Mouse (Mus musculus): Measurements from ENCODE around the gene Socs3. TPM values are rescaled to one million over a fixed set of nuclear protein-coding genes. Genes with fewer than 3 reads are reported as not detected.

The Socs3 gene
- total RNA-seq (2015) (0.76 and 0.96 TPM in 2 replicates), total RNA-seq (2017) (0.79 and 1.1 TPM in 2 replicates)

DNA sequence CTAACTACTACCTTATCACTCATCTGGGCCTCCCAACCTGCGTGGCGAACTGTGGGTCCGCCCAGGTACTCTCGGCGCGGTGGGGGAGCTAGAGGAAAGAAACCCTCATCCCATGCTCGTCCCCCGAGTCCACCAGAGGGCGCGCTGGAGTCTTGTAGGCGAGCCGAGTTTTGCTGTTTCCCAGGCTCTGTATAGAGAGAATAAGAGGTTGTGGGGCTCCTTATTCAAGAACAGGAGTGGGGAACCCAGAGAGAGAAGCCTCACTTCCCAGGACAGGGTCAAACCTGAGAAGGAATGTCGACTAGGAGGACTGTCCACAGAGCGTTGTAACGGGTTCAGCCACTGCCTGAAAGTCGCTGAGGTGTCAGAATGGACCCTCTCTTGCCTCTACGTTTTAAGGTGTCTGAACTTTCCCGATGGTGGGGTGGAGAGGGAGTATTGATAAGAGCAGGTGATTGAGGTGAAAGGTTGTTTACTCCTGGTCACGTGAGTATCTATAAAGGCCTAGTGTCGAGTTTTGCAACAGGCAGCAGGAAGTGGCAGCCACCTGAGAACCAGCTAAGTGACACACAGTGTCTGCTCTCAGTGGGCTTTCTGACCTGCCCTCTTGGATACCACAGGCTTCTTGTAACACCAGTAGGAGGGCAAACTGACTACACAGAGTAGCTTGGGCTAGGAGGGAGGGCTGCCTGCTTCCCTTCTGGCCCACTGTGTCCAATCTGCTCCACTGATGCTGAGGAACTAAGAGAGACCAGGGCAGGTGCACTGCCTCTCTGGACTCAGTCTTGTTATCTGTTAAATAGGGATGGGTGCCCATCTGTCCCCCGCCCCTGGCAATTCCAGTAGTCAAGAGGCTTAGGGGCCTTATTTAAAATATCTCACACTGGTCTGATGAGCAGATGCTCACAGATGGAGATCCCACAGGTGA lies at the start of gene Socs3:
Gene Socs3, minus strand, starts transcription at position 103 of the 928 bp plus-strand sequence.
- peak; percentile 63 for ATAC-seq (replicated peaks; ENCODE audit: poor library complexity)

DNA sequence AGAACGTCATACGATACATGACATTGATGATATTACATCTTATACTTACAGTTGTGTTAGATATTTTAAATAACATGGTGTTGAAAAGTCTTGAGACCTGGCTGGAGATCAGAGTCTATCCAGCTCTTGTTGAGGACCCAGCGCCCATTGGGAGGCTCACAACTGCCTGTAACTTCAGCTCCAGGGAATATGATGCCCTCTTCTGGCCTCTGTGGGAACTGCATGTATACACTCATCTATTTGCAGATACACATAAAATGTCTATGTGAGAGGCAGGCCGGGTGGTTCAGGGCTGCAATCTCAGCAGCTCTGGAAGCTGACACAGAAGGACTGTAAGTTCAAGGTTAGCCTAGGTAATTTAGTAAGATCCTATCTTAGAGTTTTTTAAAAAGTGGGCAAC lies 48.5 kb upstream of the Socs3 start:
- no peak for ATAC-seq (replicated peaks; ENCODE audit: poor library complexity)

DNA sequence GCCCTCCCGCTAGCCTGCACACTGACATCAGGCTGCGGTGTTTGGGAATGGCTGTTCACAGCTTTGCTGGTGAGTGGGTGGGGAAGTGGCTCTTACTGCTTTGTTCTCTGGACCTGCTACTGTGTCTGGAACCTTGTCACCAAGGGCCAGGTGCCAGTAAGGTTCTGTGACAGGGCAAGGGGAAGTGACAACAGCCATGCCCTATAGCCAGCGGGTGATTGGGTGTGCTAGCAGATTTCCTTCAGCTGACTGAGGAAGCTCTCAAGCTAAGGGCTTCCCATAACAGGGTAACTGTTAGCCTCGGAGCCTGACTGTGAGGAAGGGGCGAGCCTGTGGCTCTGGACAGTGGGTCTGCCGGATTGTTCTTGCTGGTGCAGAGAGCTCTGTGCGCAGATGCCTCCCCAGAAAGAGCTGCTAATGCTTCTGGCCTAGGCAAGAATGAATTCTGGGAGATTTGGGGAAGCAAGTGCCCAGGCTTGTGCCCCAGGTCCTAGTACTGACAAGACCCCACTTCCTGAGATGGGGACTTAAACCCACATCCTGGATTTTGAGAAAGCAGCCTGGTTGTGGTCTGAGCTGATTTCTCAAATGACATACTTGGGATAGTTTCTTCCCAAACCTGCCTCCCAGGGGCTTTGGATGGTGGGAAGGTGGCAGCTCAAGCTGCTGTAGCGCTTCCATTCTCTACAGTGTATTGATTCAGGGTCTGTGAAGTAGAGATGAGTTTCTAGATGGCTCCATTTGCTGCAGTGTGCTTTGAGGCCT lies 45.7 kb upstream of the Socs3 start:
- peak; percentile 62 for ATAC-seq (replicated peaks; ENCODE audit: poor library complexity)

DNA sequence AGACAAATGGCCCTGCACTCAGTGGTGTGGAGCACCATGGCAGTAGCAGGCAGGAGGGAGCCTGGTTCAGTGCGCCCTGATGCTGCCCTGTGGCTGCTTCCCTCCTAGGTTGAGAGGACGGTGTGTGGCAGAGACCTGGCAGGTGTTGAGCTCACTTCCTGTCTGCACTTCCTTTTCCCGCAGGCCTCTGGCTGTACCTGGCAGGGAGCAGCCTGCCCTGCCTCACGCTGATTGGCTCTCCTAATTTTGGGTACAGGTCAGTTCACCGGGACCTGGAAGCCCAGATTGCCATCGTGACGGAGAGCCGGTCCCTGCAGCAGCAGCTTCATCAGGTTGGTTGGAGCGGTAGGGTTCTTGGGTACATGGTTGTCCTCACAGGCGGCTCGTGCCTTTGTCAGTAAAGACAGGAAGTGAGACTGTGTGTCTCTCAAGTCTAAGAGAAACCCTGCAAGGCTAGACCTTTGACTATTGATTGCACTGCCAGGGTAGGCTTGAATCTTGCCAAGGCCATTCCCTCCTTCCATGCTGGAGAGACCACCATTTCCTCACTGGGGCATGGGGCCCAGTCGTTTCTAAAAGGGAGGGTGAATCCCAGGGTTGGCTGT lies 44.6 kb upstream of the Socs3 start:
- 0 out of 2 replicates have a peak, but pooled peaks have one; percentile 33 for ATAC-seq (replicated peaks; ENCODE audit: poor library complexity)

DNA sequence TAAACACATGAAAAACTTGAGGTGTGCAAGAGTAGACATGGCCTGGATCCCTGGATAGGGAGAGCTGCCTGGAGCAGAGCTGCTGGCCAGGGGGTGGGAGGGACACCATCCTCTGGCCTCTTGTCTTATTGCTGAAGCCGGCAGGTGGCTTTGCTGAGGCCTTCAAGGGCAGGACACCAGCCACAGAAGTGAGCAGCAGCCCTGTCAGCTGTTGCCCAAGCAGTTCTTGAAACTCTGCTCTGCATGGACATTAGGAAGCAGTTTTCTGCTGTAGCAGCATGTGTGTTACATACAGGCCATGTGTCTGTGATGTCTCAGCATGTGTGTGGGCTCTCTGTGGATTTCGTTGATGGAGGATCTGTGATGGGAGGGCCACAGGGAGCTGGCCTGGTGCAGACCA lies 43.5 kb upstream of the Socs3 start:
- no peak for ATAC-seq (replicated peaks; ENCODE audit: poor library complexity)

DNA sequence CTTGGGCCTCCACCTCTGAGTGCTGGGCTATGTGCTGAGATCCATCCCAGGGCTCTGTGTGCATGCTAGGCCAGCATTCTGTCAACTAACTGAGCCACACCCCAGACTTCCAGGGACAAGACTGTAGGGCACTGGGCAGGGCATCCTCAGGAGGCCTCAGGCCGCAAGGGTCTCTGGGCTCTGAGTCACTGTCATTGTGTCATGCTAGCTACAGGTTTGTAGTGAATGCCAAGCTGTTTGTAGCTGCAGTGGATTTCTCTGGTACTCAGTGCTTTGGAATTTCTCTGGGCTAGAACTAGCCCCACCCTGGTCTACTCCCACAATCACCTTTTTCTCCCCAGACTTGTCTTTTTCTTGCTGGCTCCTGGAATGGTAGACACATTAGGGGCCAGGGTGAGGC lies 42.7 kb upstream of the Socs3 start:
- no peak for ATAC-seq (replicated peaks; ENCODE audit: poor library complexity)

DNA sequence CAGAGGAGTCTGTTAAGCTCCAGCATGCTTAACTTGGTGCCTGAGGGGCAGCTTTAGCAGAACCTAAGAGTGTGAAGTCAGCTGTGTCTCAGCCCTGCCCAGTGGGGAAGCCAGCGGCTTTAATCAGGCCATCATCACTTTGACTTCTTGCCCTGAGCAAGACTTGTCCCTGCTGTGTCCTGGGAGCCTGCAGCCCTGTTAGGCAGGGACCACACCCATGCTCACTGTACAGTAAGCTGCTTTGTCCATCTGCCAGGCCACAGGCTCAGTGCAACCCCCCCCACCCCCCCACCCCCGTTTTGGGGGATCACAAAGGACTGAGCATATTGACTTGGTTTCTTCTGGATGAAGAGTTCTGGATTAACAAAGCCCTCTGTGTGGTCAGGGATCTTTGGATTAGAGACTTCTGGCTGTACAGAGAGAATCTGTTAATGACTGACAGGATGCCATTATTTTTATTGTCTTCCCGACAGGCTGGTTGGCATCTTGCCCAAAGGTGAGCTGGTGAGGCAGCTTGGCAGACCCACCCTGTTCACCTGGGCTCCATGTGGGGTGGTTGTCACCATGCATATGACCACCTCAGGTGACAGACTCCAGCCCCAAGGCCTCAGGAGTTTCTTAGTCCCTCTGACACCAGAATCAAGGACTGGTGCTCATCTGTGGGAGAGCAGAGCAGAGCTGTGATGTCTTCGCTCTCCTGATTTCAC lies 40.2 kb upstream of the Socs3 start:
- ATAC-seq (replicated peaks; ENCODE audit: poor library complexity) = no peak

DNA sequence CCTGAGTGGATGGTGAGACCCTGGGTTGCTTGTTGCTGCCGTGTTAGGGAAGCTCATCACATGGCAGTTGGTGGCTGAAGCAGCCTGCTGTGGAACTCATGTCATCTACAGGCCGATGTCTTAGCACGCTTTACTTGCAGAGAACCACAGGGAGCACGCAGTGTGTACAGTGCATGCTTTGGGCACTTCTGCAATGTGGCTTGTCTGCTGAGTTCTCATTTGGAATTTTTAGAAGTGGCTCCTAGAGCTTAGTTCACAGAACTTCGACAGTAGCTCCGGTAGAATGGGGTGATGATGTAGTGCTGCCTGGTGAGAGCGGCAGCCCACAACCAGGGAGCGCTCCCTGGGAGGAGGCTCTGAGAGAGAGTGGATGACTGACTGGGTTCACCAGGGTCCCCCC lies 39.0 kb upstream of the Socs3 start:
- ATAC-seq (replicated peaks; ENCODE audit: poor library complexity) = no peak

DNA sequence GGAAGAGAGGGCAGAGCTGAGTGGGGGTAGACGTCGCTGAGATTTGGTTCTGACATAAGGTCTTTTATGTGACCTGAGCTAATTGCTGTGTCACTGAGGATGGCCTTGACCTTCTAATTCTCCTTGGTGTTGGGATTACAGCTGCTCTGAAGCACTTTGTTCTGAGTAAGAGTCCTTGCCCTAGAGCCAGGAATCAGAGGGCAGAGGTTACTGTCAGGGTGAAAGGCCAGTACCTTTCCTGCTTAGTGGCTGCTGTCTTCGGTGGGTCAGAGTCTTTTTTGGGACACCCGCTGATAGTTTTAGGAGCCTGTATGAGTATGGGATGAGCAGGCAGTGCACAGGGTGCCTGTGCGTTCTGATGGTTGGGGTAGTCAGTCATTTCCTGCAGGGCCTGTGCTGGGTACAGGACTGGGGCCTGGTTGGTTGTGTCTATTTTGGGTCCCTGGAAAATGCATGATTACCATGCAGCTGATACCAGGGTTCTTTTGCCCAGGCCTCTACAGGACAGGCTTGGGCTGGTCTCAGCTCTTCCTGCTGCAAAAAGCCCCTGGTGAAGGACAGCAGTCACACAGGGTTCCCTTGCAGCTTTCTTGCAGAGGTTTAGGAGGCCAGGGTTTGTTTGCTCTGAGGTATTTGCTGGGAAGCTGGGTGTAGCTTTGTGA lies 38.4 kb upstream of the Socs3 start:
- ATAC-seq (replicated peaks; ENCODE audit: poor library complexity) = no peak

DNA sequence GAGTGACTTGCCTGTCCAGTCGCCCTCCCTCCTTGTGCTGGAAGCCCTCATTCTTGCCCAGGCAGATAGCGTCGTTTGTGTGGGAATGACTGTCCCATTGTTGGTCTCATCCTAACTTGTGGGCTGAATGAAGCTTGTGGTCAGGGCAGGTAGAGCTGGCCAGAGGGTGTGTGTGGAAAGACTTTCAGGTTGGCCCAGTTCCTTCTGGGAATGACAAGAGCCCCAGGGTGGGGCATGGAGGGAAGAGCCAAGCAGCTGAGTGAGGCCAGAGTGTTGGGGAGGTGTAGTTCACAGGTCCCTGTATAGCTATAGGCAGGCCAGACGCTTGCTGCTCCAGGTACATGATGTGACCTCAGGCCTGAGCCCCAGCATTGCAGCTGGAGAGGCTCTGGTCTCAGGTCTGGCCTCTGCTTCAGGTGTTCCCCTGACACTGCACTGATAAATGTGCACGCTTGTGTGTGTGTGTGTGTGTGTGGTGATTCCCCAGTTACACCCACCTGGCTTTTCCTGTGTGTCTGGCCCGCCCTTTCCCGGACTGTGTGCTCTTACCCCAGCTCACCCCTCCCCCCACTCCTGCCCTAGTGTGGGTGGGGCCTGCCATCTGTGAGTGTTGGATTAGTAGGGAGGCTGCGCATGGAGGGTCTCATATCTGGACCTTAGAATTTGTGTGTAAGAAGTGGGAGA lies 37.8 kb upstream of the Socs3 start:
- peak; percentile 42; the same call in 1 of the 2 replicates for ATAC-seq (replicated peaks; ENCODE audit: poor library complexity)

DNA sequence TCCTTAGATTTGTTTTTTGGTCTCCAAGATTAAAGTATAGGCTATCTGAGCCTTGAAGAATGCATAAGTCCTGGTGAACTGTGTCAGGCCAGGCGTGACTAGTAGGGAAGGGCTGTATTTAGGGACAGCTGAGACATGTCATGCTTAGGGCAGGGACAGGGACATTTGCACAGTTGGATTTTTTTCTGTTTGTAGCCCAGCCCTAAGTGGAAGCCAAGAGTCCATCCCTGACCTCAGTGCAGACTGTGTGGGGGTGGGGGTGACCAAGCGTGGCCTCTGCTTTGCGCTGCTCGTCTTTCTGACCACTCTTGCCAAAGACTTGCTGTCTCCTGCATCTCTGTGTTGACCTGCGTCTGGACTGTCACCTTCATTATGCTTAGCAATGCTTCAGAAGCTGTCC lies 34.4 kb upstream of the Socs3 start:
- no peak for ATAC-seq (replicated peaks; ENCODE audit: poor library complexity)

DNA sequence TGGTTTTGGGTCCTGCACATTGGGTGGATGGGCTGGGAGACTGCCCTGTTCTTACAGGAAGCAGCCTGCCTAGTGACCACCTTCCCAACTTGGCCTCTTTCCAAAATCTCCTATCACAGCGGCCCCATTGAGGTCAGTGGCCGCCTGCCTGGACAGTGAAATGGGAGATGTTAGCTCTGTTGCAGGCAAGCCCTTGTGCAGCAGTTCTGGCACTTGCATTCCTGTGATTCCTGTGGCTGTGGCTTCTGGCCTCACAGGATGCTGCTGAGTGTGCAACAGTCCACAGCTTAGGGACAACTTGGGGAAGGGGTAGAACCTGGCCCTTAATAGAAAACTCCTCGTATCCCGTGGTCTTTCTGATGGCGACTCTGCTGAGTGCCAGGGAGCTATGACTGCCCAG lies 33.9 kb upstream of the Socs3 start:
- ATAC-seq (replicated peaks; ENCODE audit: poor library complexity) = no peak

DNA sequence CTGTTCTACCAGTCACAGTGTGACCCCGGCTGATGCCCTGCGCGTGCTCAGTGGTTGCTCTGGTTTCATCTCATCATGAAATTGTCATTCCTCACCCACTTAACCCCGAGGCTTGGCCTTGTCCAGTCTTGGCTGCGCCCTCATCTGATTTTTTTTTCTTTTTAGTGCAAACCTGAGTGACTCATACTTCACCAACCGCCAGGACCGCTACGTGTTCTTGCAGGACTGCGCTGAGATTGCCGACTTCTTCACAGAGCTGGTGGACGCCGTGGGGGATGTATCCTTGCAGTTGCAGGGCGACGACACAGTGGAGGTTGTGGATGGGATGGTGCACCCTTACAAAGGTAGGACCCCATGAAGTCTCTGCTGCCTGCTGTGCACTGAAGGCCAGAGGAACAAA lies 33.3 kb upstream of the Socs3 start:
- no peak for ATAC-seq (replicated peaks; ENCODE audit: poor library complexity)

DNA sequence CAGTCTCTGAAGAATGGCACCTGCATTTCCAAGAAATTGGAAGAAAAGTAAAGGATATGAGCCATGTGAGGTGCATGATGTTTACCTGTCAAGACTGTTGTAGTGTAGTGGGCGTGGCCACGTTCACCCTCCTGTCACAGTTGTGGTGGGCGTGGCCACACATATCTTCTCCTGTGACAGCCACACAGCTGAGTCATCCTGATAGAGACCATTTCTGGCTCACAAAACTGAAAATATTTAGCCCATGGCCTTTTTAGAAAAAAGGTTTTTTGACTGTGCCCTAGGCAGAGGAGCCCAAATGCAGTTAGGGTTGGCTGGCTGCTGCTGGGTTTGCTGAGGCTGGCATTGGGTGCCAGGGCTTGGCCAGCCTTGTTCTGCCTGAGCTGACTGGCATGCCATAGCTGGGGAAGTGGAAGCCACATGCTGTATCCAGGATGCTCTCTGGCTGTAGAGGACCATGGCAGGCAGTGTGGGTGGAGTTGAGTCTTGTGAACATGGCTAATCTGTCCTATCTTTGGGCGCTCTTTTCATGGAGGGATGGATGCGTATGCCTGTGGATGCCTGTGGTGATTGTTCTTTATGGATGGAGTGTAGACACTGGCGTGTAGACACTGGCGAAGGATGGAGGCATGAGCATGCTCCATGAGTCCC lies 30.8 kb upstream of the Socs3 start:
- peak; percentile 95 for ATAC-seq (replicated peaks; ENCODE audit: poor library complexity)

DNA sequence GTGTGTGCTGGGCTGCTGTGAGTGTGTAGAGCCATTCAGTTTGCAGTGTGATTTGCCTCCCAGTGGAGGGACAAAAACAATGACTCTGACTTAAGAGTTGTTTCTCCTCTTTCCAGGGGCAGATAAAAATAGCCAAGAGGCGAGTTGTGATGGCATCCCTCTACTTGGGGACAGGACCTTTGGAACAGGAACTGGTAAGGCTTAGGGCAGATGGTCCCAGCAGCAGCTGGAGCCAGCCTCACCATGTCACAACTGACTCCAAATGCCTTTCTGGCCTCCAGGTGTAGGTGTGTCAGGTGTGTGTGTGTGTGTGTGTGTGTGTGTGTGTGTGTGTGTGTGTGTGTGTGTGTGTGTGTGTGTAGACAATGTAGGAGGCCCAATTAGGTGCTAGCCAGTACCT lies 30.2 kb upstream of the Socs3 start:
- ATAC-seq (replicated peaks; ENCODE audit: poor library complexity) = no peak

DNA sequence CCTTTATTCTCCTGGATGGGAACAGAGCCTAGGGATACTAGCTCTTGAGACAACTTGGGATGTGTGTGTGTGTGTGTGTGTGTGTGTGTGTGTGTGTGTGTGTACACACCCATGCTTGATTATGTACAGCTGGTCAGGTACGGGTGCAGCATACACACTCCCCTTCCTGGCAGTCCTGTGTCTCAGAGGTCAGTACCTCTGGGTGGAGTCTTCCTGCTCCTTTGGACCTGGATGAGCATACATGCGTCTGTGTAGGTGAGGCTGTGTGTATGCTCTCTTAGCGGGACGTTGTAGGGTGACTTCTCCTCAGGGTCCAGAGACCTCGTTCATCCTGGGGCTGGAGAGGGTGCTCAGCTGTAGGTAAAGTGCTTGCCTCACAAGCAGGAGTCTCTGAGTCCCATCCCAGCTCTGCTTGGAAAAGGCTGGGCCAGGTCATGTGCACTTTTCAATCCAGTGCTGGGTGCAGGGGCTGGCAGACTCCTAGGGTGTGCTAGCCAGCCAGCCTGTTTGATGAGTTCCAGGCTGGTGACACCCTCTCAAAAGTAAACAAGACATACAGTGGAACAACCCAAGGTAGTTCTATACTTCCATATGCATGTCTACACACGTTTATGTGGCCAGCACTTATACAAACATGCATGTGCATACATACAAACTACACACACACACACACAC lies 29.6 kb upstream of the Socs3 start:
- no peak for ATAC-seq (replicated peaks; ENCODE audit: poor library complexity)

DNA sequence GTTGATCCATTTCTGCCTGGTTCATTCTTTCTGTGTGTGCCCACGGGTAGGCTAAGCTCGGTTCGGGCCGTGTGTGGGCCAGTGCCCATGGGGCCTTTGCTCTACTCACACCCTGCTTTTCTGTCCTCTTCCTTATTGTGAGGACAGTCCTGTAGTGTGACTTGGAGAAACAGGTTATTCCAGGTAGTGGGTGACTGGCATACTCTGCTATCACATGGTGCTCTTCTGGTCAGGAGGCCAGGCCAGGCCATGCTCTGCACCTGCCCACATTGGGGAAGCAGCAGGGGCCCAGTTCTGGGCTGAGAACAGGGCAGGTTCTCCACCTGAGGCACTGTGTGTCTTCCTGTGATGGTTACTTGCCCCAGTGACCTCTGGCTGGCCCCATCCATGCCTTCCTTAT lies 28.5 kb upstream of the Socs3 start:
- ATAC-seq (replicated peaks; ENCODE audit: poor library complexity) = no peak

DNA sequence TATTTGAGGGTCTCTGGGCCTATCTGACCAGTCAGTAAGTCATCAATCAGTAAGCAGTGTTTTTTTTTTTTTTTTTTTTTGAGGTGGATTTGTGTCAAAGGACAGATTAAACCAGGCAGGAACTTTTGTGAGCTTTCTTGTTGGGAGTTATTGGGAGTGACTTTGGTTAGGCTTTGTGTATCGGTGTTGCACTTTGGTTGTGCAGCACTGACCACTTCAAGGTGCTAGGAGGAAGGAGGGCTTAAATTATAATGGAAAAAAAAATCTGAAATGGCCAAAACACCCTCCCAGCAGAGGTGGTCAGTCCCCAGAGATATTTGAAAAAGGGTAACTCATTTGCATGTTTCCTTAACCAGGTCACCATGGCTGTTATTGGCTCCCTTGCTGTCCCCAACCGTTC lies 27.2 kb upstream of the Socs3 start:
- ATAC-seq (replicated peaks; ENCODE audit: poor library complexity) = no peak

DNA sequence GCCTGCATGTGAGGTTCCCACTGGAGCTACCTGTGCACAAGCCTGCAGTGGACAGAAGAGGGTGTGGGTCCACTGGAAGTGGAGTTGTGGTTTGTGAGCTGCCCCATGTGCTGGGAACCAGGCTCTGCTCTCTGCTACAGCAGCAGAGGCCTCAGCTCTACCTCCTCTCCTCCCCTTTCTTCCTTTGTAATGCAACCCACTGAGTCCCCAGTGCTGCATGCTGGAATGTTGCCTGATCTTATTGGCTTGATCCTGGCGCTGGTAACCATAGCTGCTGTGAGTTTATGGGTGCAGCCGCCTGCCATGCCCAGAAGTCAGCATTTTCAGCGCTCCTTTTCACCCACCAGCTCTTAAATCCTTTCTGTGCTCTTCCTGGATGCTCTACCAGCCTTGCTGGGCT lies 26.2 kb upstream of the Socs3 start:
- no peak for ATAC-seq (replicated peaks; ENCODE audit: poor library complexity)
